Mouse (Mus musculus): ENCODE data around the gene Prss43. TPM values are rescaled to one million over a fixed set of nuclear protein-coding genes. Genes with fewer than 3 reads are reported as not detected.
A peak's percentile ranks its signal among the peaks of the same experiment; 100 is the strongest.

Gene Prss43
- polyA plus RNA-seq, 1 experiment from 2014 or later: not detected

GRCm38 (mm10) chr9:110840905-110841304 is 14.4 kb downstream of the Prss43 start:
- Histone ChIP-seq H3K36me3 (no peaks in the 10 kb centered on the region), H3K27ac (ENCODE audit: poor library complexity, severe bottlenecking) (no peak overlapping the region), H3K27me3 (replicated peaks) (no peaks in the 10 kb centered on the region), H3K4me3 (no peak overlapping the region), H3K4me2 (no peak overlapping the region), H3K9me3 (replicated peaks) (no peaks in the 10 kb centered on the region), H3K4me1 (replicated peaks) (no peaks in the 10 kb centered on the region), H3K9ac (no peak overlapping the region)
- no peak for ATAC-seq (ENCODE audit: insufficient number of reproducible peaks, low FRiP score)
- 84% methylated on average over 6 of the region's 6 CpGs for WGBS

DNA sequence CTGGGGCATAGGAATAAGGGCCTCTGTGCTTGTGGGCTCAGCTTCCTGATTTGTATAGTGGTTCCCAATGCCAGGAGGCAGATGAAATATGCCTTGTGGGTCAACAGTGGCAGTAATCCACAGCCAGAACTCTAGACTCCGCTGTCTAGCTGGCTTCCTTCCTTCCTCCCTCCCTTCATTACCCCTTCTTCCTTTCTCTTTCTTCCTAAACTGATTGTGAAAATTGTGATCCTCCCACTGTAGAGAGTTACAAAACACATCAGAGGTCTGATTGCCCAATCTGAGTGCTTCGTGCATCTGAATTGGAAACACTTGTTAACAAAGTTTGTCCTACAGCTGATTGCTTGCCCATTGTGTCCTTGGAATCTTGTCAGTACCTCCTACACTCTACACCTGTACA is 14.9 kb downstream of the Prss43 start:
- WGBS: 65% methylated on average over 2 of the region's 2 CpGs
- Histone ChIP-seq H3K4me1 (replicated peaks) (no peaks in the 10 kb centered on the region), H3K4me3 (no peak overlapping the region), H3K27ac (ENCODE audit: poor library complexity, severe bottlenecking) (no peak overlapping the region), H3K4me2 (no peak overlapping the region), H3K36me3 (no peaks in the 10 kb centered on the region), H3K27me3 (replicated peaks) (no peaks in the 10 kb centered on the region), H3K9me3 (replicated peaks) (no peaks in the 10 kb centered on the region), H3K9ac (no peak overlapping the region)
- ATAC-seq (ENCODE audit: insufficient number of reproducible peaks, low FRiP score): no peak

- no peak for ATAC-seq (ENCODE audit: insufficient number of reproducible peaks, low FRiP score)
- WGBS: 80% methylated on average over 10 of the region's 10 CpGs
These were observed 17.7 kb downstream of the Prss43 start, which contains the start of gene Prss46 for GRCm38 (mm10) chr9:110844206-110844605. Gene Prss46, plus strand, starts transcription at chr9:110844506.

GRCm38 (mm10) chr9:110849162-110849561 is 22.7 kb downstream of the Prss43 start:
- H3K4me2 ChIP-seq: no peak overlapping the region
- WGBS: 73% methylated on average over 7 of the region's 7 CpGs
- no peaks in the 10 kb centered on the region for H3K36me3 ChIP-seq
- H3K27me3 ChIP-seq (replicated peaks): no peaks in the 10 kb centered on the region
- H3K9ac ChIP-seq: no peak overlapping the region
- H3K9me3 ChIP-seq (replicated peaks): no peaks in the 10 kb centered on the region
- H3K4me1 ChIP-seq (replicated peaks): no peaks in the 10 kb centered on the region
- no peak for ATAC-seq (ENCODE audit: insufficient number of reproducible peaks, low FRiP score)
- no peak overlapping the region for H3K27ac ChIP-seq (ENCODE audit: poor library complexity, severe bottlenecking)
- no peak overlapping the region for H3K4me3 ChIP-seq

More at GRCm38 (mm10) chr9:110844206-110844605, 17.7 kb downstream of the Prss43 start, which contains the start of gene Prss46:
- Histone ChIP-seq H3K4me2 (no peak within 1 kb of the TSS), H3K36me3 (no peaks in the 10 kb centered on the region), H3K4me1 (replicated peaks) (no peaks in the 10 kb centered on the region), H3K9ac (no peak within 1 kb of the TSS), H3K27ac (ENCODE audit: poor library complexity, severe bottlenecking) (no peak within 1 kb of the TSS), H3K4me3 (no peak within 1 kb of the TSS), H3K9me3 (replicated peaks) (no peaks in the 10 kb centered on the region), H3K27me3 (replicated peaks) (no peaks in the 10 kb centered on the region)

- H3K9ac ChIP-seq: no peak overlapping the region
- H3K4me3 ChIP-seq: no peak overlapping the region
- peaks cover 7% of the 10 kb centered on the region for H3K4me1 ChIP-seq (replicated peaks)
- H3K27ac ChIP-seq (ENCODE audit: poor library complexity, severe bottlenecking): no peak overlapping the region
- H3K9me3 ChIP-seq (replicated peaks): no peaks in the 10 kb centered on the region
- WGBS: 59% methylated on average over 7 of the region's 7 CpGs
- H3K4me2 ChIP-seq: no peak overlapping the region
- no peak for ATAC-seq (ENCODE audit: insufficient number of reproducible peaks, low FRiP score)
- peaks cover 34% of the 10 kb centered on the region for H3K27me3 ChIP-seq (replicated peaks)
- H3K36me3 ChIP-seq: no peaks in the 10 kb centered on the region
These were observed 29.4 kb downstream of the Prss43 start for GRCm38 (mm10) chr9:110855903-110856302.

DNA sequence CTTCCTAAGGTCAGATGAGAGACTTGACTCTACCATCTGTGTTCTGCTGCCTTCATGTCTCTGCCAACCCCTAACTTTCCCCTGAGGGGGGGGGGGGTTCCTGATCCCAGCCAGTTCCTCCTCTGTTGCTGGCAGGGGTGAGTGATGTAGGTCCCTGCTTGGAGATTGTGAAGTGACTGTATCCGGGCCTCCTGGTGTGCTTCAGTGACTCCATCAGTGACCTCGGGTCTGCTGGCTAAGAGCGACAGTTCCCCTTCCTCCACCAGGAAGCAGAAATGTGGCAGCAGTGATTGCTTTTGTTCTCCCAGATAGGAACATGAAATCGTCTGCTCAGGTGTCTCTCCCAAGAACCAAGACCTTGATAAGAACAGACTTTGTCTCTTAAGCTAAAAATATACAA is 30.4 kb downstream of the Prss43 start:
- Histone ChIP-seq H3K36me3 (no peaks in the 10 kb centered on the region), H3K9me3 (replicated peaks) (no peaks in the 10 kb centered on the region), H3K4me1 (replicated peaks) (peaks cover 7% of the 10 kb centered on the region), H3K9ac (no peak overlapping the region), H3K4me2 (no peak overlapping the region), H3K27ac (ENCODE audit: poor library complexity, severe bottlenecking) (no peak overlapping the region), H3K4me3 (no peak overlapping the region), H3K27me3 (replicated peaks) (peaks cover 41% of the 10 kb centered on the region)
- 15% methylated on average over 4 of the region's 4 CpGs for WGBS
- ATAC-seq (ENCODE audit: insufficient number of reproducible peaks, low FRiP score): no peak

DNA sequence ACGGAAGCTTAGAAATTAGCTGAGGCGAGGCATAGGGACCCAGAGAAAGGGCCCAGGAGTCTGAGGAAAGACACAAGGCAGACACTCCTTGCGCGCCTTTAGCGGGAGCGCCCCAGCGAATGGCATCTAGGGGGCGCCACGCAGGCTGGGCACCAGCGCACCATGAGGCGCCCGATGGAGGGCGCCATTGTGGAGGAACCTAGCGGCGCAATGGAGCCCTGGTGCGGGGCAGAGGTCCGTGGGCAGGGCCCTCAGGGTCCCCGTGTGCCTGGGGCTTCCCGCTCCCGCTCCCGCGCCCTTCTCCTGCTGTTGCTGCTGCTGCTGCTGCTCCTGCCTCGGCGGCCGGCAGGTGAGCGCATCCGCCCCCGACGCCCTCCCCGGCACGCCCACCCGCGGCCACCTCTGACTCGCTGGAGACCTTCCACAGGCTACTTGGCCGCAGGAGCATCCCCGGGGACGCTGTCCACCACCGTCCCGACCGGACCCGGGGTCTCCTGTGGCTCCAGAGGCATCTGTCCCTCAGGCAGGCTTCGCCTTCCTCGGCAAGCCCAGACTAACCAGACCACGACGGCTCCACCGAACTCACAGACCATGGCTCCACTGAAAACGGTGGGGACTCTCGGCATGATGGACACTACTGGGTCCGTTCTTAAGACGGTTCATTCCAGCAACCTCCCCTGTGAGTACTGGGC is 31.4 kb downstream of the Prss43 start, which contains the start of gene Prss50:
TSS of gene Prss50 (plus strand) at position 187 of the 692 bp plus-strand sequence.
- Histone ChIP-seq H3K4me3 (peak within 1 kb of the TSS; percentile 38), H3K4me1 (replicated peaks) (peaks cover 7% of the 10 kb centered on the region), H3K9me3 (replicated peaks) (no peaks in the 10 kb centered on the region), H3K27me3 (replicated peaks) (peaks cover 44% of the 10 kb centered on the region), H3K36me3 (no peaks in the 10 kb centered on the region), H3K27ac (ENCODE audit: poor library complexity, severe bottlenecking) (no peak within 1 kb of the TSS), H3K9ac (no peak within 1 kb of the TSS), H3K4me2 (peak within 1 kb of the TSS; percentile 65)
- peak; percentile 17; the same call in 1 of the 2 replicates for ATAC-seq (ENCODE audit: insufficient number of reproducible peaks, low FRiP score)
- 10% methylated on average over 49 of the region's 50 CpGs for WGBS

DNA sequence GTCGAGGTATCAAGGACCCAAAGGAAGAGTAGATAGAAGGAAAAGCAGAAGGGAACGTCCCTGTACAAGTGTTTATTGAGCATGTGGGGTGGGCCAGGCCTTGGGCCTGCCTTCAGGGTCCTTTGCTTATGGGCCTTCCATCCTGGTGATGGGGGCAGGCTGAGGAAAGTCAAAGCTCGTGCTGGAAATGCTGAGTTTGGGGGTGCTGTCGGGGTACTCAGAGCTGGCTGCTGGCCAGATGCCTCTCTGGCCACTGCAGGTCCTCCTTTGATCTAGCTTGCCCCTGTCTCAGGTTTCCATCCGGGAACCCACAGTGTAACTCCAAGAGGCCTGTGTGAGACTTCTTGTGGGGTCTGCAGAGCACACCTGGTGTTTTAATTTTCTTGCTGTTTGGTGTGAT is 32.0 kb downstream of the Prss43 start:
- Histone ChIP-seq H3K27ac (ENCODE audit: poor library complexity, severe bottlenecking) (no peak overlapping the region), H3K4me1 (replicated peaks) (peaks cover 7% of the 10 kb centered on the region), H3K4me3 (no peak overlapping the region), H3K36me3 (no peaks in the 10 kb centered on the region), H3K27me3 (replicated peaks) (peaks cover 44% of the 10 kb centered on the region), H3K4me2 (no peak overlapping the region), H3K9ac (no peak overlapping the region), H3K9me3 (replicated peaks) (no peaks in the 10 kb centered on the region)
- peak; percentile 16; the same call in 1 of the 2 replicates for ATAC-seq (ENCODE audit: insufficient number of reproducible peaks, low FRiP score)
- WGBS: 55% methylated on average over 5 of the region's 5 CpGs

DNA sequence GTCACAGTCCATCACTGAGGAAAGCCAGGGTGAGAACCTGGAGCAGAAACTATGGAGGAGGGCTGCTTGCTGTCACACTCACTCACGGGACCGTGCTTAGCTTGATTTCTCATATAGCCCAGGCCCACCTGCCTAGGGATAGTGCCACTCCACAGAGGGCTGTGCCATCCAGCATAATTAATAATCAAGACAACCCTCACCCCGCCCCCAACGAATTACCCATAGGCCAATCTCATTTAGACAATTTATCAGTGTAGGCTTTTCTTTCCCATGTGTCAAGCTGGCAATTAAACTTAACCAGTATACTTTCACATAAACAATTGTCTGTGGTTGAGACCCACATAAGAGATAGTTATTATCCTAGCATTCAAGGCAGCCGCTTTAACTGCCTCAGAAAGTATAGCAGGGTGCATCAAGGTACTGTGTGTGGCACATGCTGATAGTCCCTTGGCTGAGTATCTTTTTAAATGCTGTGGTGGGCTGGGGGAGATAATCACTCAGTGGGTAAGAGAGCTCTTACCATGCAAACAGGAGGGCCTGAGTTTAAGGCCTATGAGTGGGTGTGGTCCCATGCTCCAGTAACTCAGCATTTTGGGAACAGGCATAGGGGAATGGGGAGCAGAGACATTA is 32.6 kb downstream of the Prss43 start:
- no peak for ATAC-seq (ENCODE audit: insufficient number of reproducible peaks, low FRiP score)
- Histone ChIP-seq H3K9me3 (replicated peaks) (no peaks in the 10 kb centered on the region), H3K4me3 (no peak overlapping the region), H3K4me2 (no peak overlapping the region), H3K27me3 (replicated peaks) (peaks cover 44% of the 10 kb centered on the region), H3K4me1 (replicated peaks) (peaks cover 7% of the 10 kb centered on the region), H3K27ac (ENCODE audit: poor library complexity, severe bottlenecking) (no peak overlapping the region), H3K36me3 (no peaks in the 10 kb centered on the region), H3K9ac (no peak overlapping the region)
- 81% methylated on average over 5 of the region's 5 CpGs for WGBS

DNA sequence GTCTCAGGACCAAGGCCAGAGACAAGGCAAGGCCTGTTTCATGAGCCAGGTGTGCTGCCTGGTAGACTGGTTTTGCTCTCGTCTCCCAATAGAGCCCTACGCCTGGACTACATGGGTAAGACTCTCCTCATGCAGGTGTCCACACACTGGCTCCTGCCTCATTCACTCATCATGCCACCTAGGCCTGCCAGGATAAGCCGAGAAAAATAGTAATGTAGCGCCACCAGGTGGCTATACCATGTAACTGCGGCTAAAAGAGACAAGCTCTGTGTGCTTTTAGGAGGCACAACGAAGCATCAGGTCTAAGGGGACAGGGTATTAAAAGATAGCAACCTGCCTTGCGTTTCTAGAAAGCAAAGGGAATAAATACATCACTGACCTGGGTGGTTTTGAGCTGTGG is 44.5 kb downstream of the Prss43 start:
- Histone ChIP-seq H3K4me3 (no peak overlapping the region), H3K36me3 (no peaks in the 10 kb centered on the region), H3K27ac (ENCODE audit: poor library complexity, severe bottlenecking) (no peak overlapping the region), H3K9ac (no peak overlapping the region), H3K4me2 (no peak overlapping the region), H3K27me3 (replicated peaks) (peaks cover 41% of the 10 kb centered on the region), H3K4me1 (replicated peaks) (peaks cover 17% of the 10 kb centered on the region; the same call in 1 of the 2 replicates), H3K9me3 (replicated peaks) (no peaks in the 10 kb centered on the region)
- WGBS: 20% methylated on average over 7 of the region's 7 CpGs
- peak; percentile 27; the same call in 1 of the 2 replicates for ATAC-seq (ENCODE audit: insufficient number of reproducible peaks, low FRiP score)

Measured in heart, embryonic 12.5 days (tissue).